Mouse (Mus musculus) urinary bladder, postnatal 4 days (tissue): ENCODE results near the gene Spaca6.
"Not testable (repeated sequence)": the region's sequence is repeated elsewhere in the genome, so short reads cannot be mapped to it uniquely, and the experiment has no call there.

Experiments used
- DNase-seq, 2 experiments: peaks; one replicate each; pipeline ENCODE4 v3.0.0; 2021 to 2022; ENCODE audit warnings: low spot score in 2 of 2

Spaca6 gene

GRCm38 (mm10) chr17:17843534-17844261 lies 16.7 kb downstream of the Spaca6 start:
- no peak for DNase-seq

- not testable (repeated sequence) for DNase-seq
These were observed 17.6 kb downstream of the Spaca6 start for GRCm38 (mm10) chr17:17844606-17845005.

- DNase-seq = no peak
These were observed 18.4 kb downstream of the Spaca6 start for GRCm38 (mm10) chr17:17845187-17846027.

GRCm38 (mm10) chr17:17848988-17849387 lies 22.0 kb downstream of the Spaca6 start:
- no peak for DNase-seq

GRCm38 (mm10) chr17:17849906-17850712 lies 23.2 kb downstream of the Spaca6 start:
- no peak for DNase-seq

- no peak for DNase-seq
These were observed 28.3 kb downstream of the Spaca6 start, which contains the start of gene Has1 for GRCm38 (mm10) chr17:17855064-17855838. TSS of gene Has1 (minus strand) at chr17:17855205.

GRCm38 (mm10) chr17:17856612-17857011 lies 29.7 kb downstream of the Spaca6 start:
- DNase-seq = no peak

- no peak for DNase-seq
These were observed 30.5 kb downstream of the Spaca6 start for GRCm38 (mm10) chr17:17857446-17857845.

GRCm38 (mm10) chr17:17860110-17860509 lies 33.2 kb downstream of the Spaca6 start:
- DNase-seq = no peak

- no peak for DNase-seq
These were observed 35.4 kb downstream of the Spaca6 start for GRCm38 (mm10) chr17:17862360-17862759.

- no peak for DNase-seq
These were observed 38.2 kb downstream of the Spaca6 start for GRCm38 (mm10) chr17:17865168-17865567.

GRCm38 (mm10) chr17:17866801-17867469 lies 40.0 kb downstream of the Spaca6 start:
- DNase-seq = no peak

GRCm38 (mm10) chr17:17870892-17871550 lies 44.1 kb downstream of the Spaca6 start:
- DNase-seq = no peak

GRCm38 (mm10) chr17:17871697-17872096 lies 44.7 kb downstream of the Spaca6 start:
- no peak for DNase-seq

GRCm38 (mm10) chr17:17879347-17879746 lies 52.4 kb downstream of the Spaca6 start:
- DNase-seq = no peak

- no peak for DNase-seq
These were observed 55.7 kb downstream of the Spaca6 start for GRCm38 (mm10) chr17:17882672-17883071.

- DNase-seq = no peak
These were observed 56.9 kb downstream of the Spaca6 start, which contains the start of gene Fpr1 for GRCm38 (mm10) chr17:17883840-17884239. TSS of gene Fpr1 (minus strand) at chr17:17883940.

- DNase-seq = no peak
These were observed 60.9 kb downstream of the Spaca6 start, which contains the start of the genes Fpr2 and Fpr3 for GRCm38 (mm10) chr17:17887774-17888248. TSS of gene Fpr2 (plus strand) at chr17:17887824. TSS of gene Fpr3 (plus strand) at chr17:17887852.

- no peak for DNase-seq
These were observed 62.9 kb downstream of the Spaca6 start for GRCm38 (mm10) chr17:17889732-17890425.
